Mouse (Mus musculus): ENCODE results near the gene Gpr21. TPM values are rescaled to one million over a fixed set of nuclear protein-coding genes. Genes with fewer than 3 reads are reported as not detected.
"Not testable (repeated sequence)": the region's sequence is repeated elsewhere in the genome, so short reads cannot be mapped to it uniquely, and the experiment has no call there.

Gene Gpr21
- polyA plus RNA-seq, 1 experiment, result 0.07 TPM

DNA sequence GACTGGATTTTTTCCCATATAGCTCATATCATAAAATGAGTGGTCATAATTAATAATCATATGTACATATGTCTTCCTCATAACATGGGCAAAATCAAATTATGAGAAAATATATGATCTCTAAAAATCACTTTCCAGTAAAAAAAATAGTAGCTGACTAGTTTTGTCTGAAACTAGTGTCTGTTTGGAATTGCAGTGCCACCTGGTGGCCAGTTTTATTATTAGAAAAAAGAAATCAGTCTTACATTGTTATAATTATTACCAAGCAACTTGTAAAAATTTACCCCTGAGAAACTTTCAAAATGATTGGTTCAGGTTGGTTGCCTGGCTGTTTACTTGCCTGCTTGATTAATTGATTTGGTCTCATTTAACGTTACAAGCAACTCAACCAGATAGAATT lies 30.8 kb upstream of the Gpr21 start:
- peaks cover 54% of the 10 kb centered on the region for H3K36me3 ChIP-seq (ENCODE audit: control insufficient read depth, insufficient read depth)
- H3K27me3 ChIP-seq (ENCODE audit: control insufficient read depth, insufficient read depth, insufficient read length), result no peaks in the 10 kb centered on the region
- H3K4me2 ChIP-seq (ENCODE audit: low read depth), result no peak overlapping the region
- H3K79me2 ChIP-seq (ENCODE audit: control insufficient read depth, insufficient read depth), result peaks cover under 1% of the 10 kb centered on the region
- H3ac ChIP-seq (ENCODE audit: control insufficient read depth, insufficient read length), result no peak overlapping the region
- TF ChIP-seq TCF12 (IDR thresholded peaks at IDR 0.05; ENCODE audit: insufficient read depth, poor library complexity, severe bottlenecking) (no peak), POLR2A (IDR thresholded peaks at IDR 0.05; ENCODE audit: insufficient read length, low read depth) (no peak), SRF (IDR thresholded peaks at IDR 0.05; ENCODE audit: control insufficient read depth, insufficient read length, low read depth) (no peak), POLR2AphosphoS2 (IDR thresholded peaks at IDR 0.05; ENCODE audit: insufficient read length, low read depth) (no peak), MYOG (IDR thresholded peaks at IDR 0.05; ENCODE audit: control insufficient read depth in 1 of 3, insufficient read depth in 1 of 3, insufficient read length in 2 of 3, low read depth in 2 of 3) (no peak), MAX (IDR thresholded peaks at IDR 0.05; ENCODE audit: low read depth) (no peak), USF1 (IDR thresholded peaks at IDR 0.05; ENCODE audit: low read depth) (no peak), REST (IDR thresholded peaks at IDR 0.05; ENCODE audit: insufficient read depth, insufficient read length) (no peak), E2F4 (IDR thresholded peaks at IDR 0.05; ENCODE audit: insufficient read depth) (no peak), MYOD1 (IDR thresholded peaks at IDR 0.05; ENCODE audit: control insufficient read depth in 1 of 3, insufficient read length in 2 of 3, low read depth in 2 of 3) (no peak), TCF3 (IDR thresholded peaks at IDR 0.05; ENCODE audit: insufficient read length, low read depth) (no peak), CEBPB (IDR thresholded peaks at IDR 0.05; ENCODE audit: insufficient read depth, poor library complexity, severe bottlenecking) (no peak)
- no peak overlapping the region for H3K4me3 ChIP-seq

DNA sequence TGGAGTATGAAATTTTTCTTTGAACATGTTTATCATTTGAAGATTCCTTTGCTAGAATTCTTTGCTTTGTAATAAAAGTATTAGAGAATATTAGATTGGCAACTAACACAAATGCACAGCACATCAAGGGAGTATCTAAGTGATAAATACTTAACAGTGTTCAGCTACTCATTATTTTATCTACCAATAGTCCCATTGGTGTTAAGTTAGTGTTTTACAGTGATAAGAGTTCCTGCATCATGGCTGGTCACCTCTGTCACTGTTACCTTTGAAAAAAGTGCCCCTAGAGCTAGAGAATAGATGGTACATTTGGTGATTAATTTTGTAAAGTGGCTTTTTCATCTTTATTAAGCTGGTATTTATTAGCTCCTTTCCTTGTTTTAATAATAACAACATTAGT lies 29.7 kb upstream of the Gpr21 start:
- no peaks in the 10 kb centered on the region for H3K79me2 ChIP-seq (ENCODE audit: control insufficient read depth, insufficient read depth)
- TF ChIP-seq MAX (IDR thresholded peaks at IDR 0.05; ENCODE audit: low read depth) (no peak), USF1 (IDR thresholded peaks at IDR 0.05; ENCODE audit: low read depth) (no peak)
- no peak overlapping the region for H3K4me2 ChIP-seq (ENCODE audit: low read depth)
- peaks cover 55% of the 10 kb centered on the region for H3K36me3 ChIP-seq (ENCODE audit: control insufficient read depth, insufficient read depth)
- no peak overlapping the region for H3K4me3 ChIP-seq
- H3K27me3 ChIP-seq (ENCODE audit: control insufficient read depth, insufficient read depth, insufficient read length), result no peaks in the 10 kb centered on the region
- no peak overlapping the region for H3ac ChIP-seq (ENCODE audit: control insufficient read depth, insufficient read length)

DNA sequence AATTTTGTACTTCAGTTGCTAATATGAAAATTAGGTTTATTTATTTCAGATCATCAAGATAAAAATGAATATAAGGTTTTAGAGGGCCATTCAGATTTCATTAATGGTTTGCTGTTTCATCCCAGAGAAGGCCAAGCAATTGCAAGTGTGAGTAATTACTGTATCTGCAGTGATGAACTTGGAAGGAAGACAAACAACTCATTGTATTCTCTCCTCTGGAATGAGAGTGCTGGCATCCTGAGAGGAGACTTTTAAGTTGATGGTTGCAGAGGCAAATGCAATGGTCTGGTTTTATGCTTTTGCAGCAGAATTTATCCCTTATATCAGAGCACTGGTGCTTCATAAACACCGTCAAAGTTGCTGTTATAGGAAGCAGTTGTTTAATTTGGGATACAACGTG lies 27.2 kb upstream of the Gpr21 start:
- no peak overlapping the region for H3ac ChIP-seq (ENCODE audit: control insufficient read depth, insufficient read length)
- no peak overlapping the region for H3K4me2 ChIP-seq (ENCODE audit: low read depth)
- TF ChIP-seq TCF12 (IDR thresholded peaks at IDR 0.05; ENCODE audit: insufficient read depth, poor library complexity, severe bottlenecking) (no peak), CEBPB (IDR thresholded peaks at IDR 0.05; ENCODE audit: insufficient read depth, poor library complexity, severe bottlenecking) (no peak), POLR2A (IDR thresholded peaks at IDR 0.05; ENCODE audit: insufficient read length, low read depth) (no peak), SRF (IDR thresholded peaks at IDR 0.05; ENCODE audit: control insufficient read depth, insufficient read length, low read depth) (no peak), TCF3 (IDR thresholded peaks at IDR 0.05; ENCODE audit: insufficient read length, low read depth) (no peak), MYOG (IDR thresholded peaks at IDR 0.05; ENCODE audit: control insufficient read depth in 1 of 3, insufficient read depth in 1 of 3, insufficient read length in 2 of 3, low read depth in 2 of 3) (no peak), REST (IDR thresholded peaks at IDR 0.05; ENCODE audit: insufficient read depth, insufficient read length) (no peak)
- no peak overlapping the region for H3K4me3 ChIP-seq
- peaks cover 55% of the 10 kb centered on the region for H3K36me3 ChIP-seq (ENCODE audit: control insufficient read depth, insufficient read depth)
- no peaks in the 10 kb centered on the region for H3K27me3 ChIP-seq (ENCODE audit: control insufficient read depth, insufficient read depth, insufficient read length)
- H3K79me2 ChIP-seq (ENCODE audit: control insufficient read depth, insufficient read depth), result no peaks in the 10 kb centered on the region

DNA sequence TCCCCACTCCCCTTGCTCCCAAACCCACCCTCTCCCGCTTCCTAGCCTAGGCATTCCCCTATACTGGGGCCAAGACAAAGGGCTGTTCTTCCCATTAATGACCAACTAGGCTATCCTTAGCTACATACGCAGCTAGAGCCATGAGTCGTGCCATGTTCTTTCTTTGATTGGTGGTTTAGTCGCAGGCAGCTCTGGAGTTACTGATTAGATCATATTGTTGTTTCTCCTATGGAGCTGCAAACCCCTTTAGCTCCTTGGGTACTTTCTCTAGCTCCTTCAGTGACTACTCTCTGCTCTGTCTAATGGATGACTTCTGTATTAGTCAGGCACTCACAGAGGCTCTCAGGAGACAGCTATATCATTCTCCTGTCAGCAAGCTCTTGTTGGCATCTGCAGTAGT lies 18.8 kb upstream of the Gpr21 start:
- Histone ChIP-seq H3K27me3 (ENCODE audit: control insufficient read depth, insufficient read depth, insufficient read length) (no peaks in the 10 kb centered on the region), H3ac (ENCODE audit: control insufficient read depth, insufficient read length) (no peak overlapping the region), H3K79me2 (ENCODE audit: control insufficient read depth, insufficient read depth) (no peaks in the 10 kb centered on the region), H3K36me3 (ENCODE audit: control insufficient read depth, insufficient read depth) (peaks cover 17% of the 10 kb centered on the region), H3K4me2 (ENCODE audit: low read depth) (no peak overlapping the region), H3K4me3 (no peak overlapping the region)
- TF ChIP-seq MAX (IDR thresholded peaks at IDR 0.05; ENCODE audit: low read depth) (no peak), POLR2A (IDR thresholded peaks at IDR 0.05; ENCODE audit: insufficient read length, low read depth) (no peak), MYOD1 (IDR thresholded peaks at IDR 0.05; ENCODE audit: control insufficient read depth in 1 of 3, insufficient read length in 2 of 3, low read depth in 2 of 3) (no peak), SRF (IDR thresholded peaks at IDR 0.05; ENCODE audit: control insufficient read depth, insufficient read length, low read depth) (no peak), MYOG (IDR thresholded peaks at IDR 0.05; ENCODE audit: control insufficient read depth in 1 of 3, insufficient read depth in 1 of 3, insufficient read length in 2 of 3, low read depth in 2 of 3) (no peak), POLR2AphosphoS2 (IDR thresholded peaks at IDR 0.05; ENCODE audit: insufficient read length, low read depth) (no peak)

DNA sequence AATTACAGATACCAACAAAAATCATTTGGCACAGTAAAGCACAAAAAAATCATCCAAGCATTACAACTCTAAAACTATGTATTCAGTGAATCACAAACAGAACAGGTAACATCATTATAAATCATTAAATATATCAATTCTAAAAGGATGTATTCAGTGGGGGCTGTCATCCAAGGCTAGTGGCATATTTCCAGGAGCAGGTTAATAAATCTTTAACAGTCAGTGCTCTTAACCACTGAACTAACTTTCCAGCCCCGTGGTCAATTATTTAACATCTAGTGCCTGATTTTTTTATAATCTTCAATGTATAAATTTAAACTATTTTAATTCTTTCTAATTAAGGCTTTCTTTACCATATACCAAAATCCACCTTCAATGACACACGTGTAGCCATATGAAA lies 10.3 kb upstream of the Gpr21 start:
- H3ac ChIP-seq (ENCODE audit: control insufficient read depth, insufficient read length); H3K4me3 ChIP-seq; H3K4me2 ChIP-seq (ENCODE audit: low read depth); H3K27me3 ChIP-seq (ENCODE audit: control insufficient read depth, insufficient read depth, insufficient read length); H3K79me2 ChIP-seq (ENCODE audit: control insufficient read depth, insufficient read depth): not testable (repeated sequence)
- peaks cover 40% of the 10 kb centered on the region for H3K36me3 ChIP-seq (ENCODE audit: control insufficient read depth, insufficient read depth)

Measured in myocyte (in vitro differentiated cells).